Mouse (Mus musculus): ENCODE data around the gene Reep3.

DNA sequence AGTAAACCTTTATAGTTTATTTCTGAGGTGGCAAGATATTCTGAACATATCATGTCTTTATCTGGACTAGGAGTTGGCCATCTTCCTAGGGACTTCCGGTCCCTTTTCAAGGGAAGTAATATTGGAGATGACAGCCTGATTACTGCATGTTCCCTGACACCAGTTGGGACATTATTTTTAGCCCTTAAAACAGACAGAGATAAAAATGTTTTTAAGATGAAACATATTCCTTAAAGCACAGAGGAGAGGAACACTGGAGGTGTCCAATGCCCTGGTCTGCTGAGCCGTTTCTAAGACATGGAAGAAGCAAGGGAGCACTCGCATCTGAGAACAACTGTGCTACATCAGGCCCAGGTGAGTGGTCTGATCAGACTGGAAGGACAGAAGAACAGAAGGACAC lies 119.7 kb downstream of the Reep3 start:
- no peak for TF ChIP-seq CTCF (IDR thresholded peaks at IDR 0.05; ENCODE audit: borderline replicate concordance, control insufficient read depth, extremely low read depth, insufficient read depth, low read length, poor library complexity)
- TF ChIP-seq POLR2A (IDR thresholded peaks at IDR 0.05; ENCODE audit: control insufficient read depth, extremely low read depth, insufficient read depth, low read length, poor library complexity), result no peak
